Comparison of ENCODE assay signal across 10 mouse cellular contexts in genomic region chr6:86395021-86395420, GRCm38 (mm10). TPM values are rescaled to one million over a fixed set of nuclear protein-coding genes. Genes with fewer than 3 reads are reported as not detected.
DNase-seq lines count a peak whose midpoint lies in the region; ATAC-seq and TF ChIP-seq lines count a peak whose summit lies in the region.
"Had no signal": no experiment of that assay in that cellular context is flagged by ENCODE, and none has a peak within 500 bp of the region (broad histone marks: within the 10 kb centered on the region; RNA-seq: fewer than 3 reads in every experiment).

No protein-coding gene starts in this region.

- peaks cover 17% of the 10 kb centered on the region for H3K36me3 ChIP-seq in heart, embryonic 11.5 days (ENCODE audit: control insufficient read depth, insufficient read depth, low read length)
- H3K36me3 ChIP-seq in forebrain, postnatal 0 days (ENCODE audit: insufficient read depth), result peaks cover 29% of the 10 kb centered on the region
- H3K36me3 ChIP-seq in macrophage (ENCODE audit: inconsistent target), result peaks cover 25% of the 10 kb centered on the region

- intact Hi-C loops in heart, postnatal 14 days (cut with DNase I), result loop anchor here (5.0 kb wide), 1 partner anchor 253 kb away; no protein-coding TSS in a partner anchor

- WGBS in heart, embryonic 11.5 days (ENCODE audit: insufficient replicate concordance), result 80% methylated on average over 9 of the region's 9 CpGs
- WGBS in forebrain, postnatal 0 days, result 81% methylated on average over 9 of the region's 9 CpGs
- 97% methylated on average over 9 of the region's 9 CpGs for WGBS in macrophage (ENCODE audit: missing documents)

- peak overlapping the region; percentile 44 for H3K4me2 ChIP-seq in heart, embryonic 11.5 days
- peak overlapping the region; percentile 71 for H3K4me2 ChIP-seq in forebrain, postnatal 0 days (ENCODE audit: low read depth)

- no peak overlapping the region for H3K27ac ChIP-seq in heart, embryonic 11.5 days (ENCODE audit: low read depth, low read length)
- peak overlapping the region; percentile 37 for H3K27ac ChIP-seq in brown adipose tissue, adult 24 weeks (replicated peaks; ENCODE audit: low read depth, low read length)
- H3K27ac ChIP-seq in forebrain, postnatal 0 days (ENCODE audit: low read depth, low read length), result no peak overlapping the region; the same call in 1 of the 2 replicates
- H3K27ac ChIP-seq in macrophage, result peak overlapping the region; percentile 77; the same call in 1 of the 2 replicates

- peaks cover 25% of the 10 kb centered on the region for H3K79me2 ChIP-seq in macrophage (ENCODE audit: inconsistent target)

- H3K4me1 ChIP-seq in heart, embryonic 11.5 days (ENCODE audit: control insufficient read depth, insufficient read depth, low read length), result peaks cover 21% of the 10 kb centered on the region
- H3K4me1 ChIP-seq in brown adipose tissue, adult 24 weeks (ENCODE audit: control insufficient read depth, insufficient read depth, insufficient read length, low read length), result peaks cover 5% of the 10 kb centered on the region
- H3K4me1 ChIP-seq in forebrain, postnatal 0 days (ENCODE audit: insufficient read depth), result peaks cover 13% of the 10 kb centered on the region

- no peak for TF ChIP-seq CTCF in forebrain, postnatal 0 days (IDR thresholded peaks at IDR 0.05; ENCODE audit: low read depth)

- peak overlapping the region; percentile 52; the same call in 1 of the 2 replicates for H3K9ac ChIP-seq in heart, embryonic 11.5 days (ENCODE audit: low read depth, low read length)
- no peak overlapping the region for H3K9ac ChIP-seq in forebrain, postnatal 0 days

- DNase-seq in heart, postnatal 14 days, result no peak
- DNase-seq in forebrain, postnatal 0 days, result no peak
- DNase-seq in Muller cell, postnatal 12 days (ENCODE audit: inconsistent ontology term), result no peak
- DNase-seq: cerebellum, adult 2 months had no signal

- ATAC-seq in heart, embryonic 11.5 days (replicated peaks; ENCODE audit: insufficient number of reproducible peaks, low FRiP score, low TSS enrichment), result no peak
- no peak for ATAC-seq in forebrain, postnatal 0 days
- ATAC-seq in frontal cortex, adult (ENCODE audit: low TSS enrichment), result no peak
- no peak for ATAC-seq in megakaryocyte progenitor cell, adult 5-6 weeks (replicated peaks; ENCODE audit: poor library complexity)

- H3K4me3 ChIP-seq in heart, embryonic 11.5 days (ENCODE audit: low read depth, low read length), result no peak overlapping the region
- peak overlapping the region; percentile 31; the same call in 1 of the 2 replicates for H3K4me3 ChIP-seq in brown adipose tissue, adult 24 weeks (ENCODE audit: insufficient read depth, low read depth, low read length)
- H3K4me3 ChIP-seq in forebrain, postnatal 0 days (ENCODE audit: low read depth, low read length), result peak overlapping the region; percentile 85; the same call in 1 of the 2 replicates
- H3K4me3 ChIP-seq in macrophage (ENCODE audit: inconsistent target), result no peak overlapping the region

- no peaks in the 10 kb centered on the region for H3K9me3 ChIP-seq in heart, embryonic 11.5 days (replicated peaks; ENCODE audit: control insufficient read depth, low read length)
- H3K9me3 ChIP-seq in forebrain, postnatal 0 days (ENCODE audit: low read length), result no peaks in the 10 kb centered on the region

- H3K27me3 ChIP-seq in heart, embryonic 11.5 days (ENCODE audit: control insufficient read depth, insufficient read depth, low read length), result no peaks in the 10 kb centered on the region
- no peaks in the 10 kb centered on the region for H3K27me3 ChIP-seq in forebrain, postnatal 0 days (ENCODE audit: insufficient read depth, low read length)

RNA-seq across cellular contexts. Expression of gene Pcyox1, which starts 1.9 kb away (rescaled TPM):
- polyA plus RNA-seq in heart, embryonic 11.5 days (2014; fragmentation: Nextera tagmentation; extraction: Ambion mirVana), result 50.0 and 52.6 TPM in 2 replicates
- total RNA-seq in heart, postnatal 14 days (2021), result 10 to 100 TPM; 68.1 to 69.2 TPM
- 65.9 and 131 TPM in 2 replicates for polyA plus RNA-seq in brown adipose tissue, adult 24 weeks (2012; ENCODE audit: insufficient read depth, insufficient read length, missing spikeins)
- total RNA-seq in forebrain, postnatal 0 days (2014; rRNA removed), result 105 and 113 TPM in 2 replicates
- 90.1 and 99.2 TPM in 2 replicates for polyA plus RNA-seq in forebrain, postnatal 0 days (2015; fragmentation: Nextera tagmentation; extraction: Ambion mirVana)
- 10 to 100 TPM in 19 of 26 experiments, 1 to 10 TPM in 7; 4.0 to 68.5 (median 23.6) TPM for total RNA-seq in macrophage (2018; cell fraction: chromatin; rRNA removed)
- total RNA-seq in macrophage (2018; cell fraction: cytosol; rRNA removed), result 100 to 1,000 TPM in 16 of 26 experiments, 10 to 100 TPM in 10; 71.2 to 169 (median 108) TPM
- 100 to 1,000 TPM in 11 of 26 experiments, 10 to 100 TPM in 15; 38.8 to 158 (median 98.4) TPM for total RNA-seq in macrophage (2018; cell fraction: nucleus; rRNA removed)
- 69.4 to 127 TPM (median 122 TPM) in 3 replicates for polyA plus RNA-seq in macrophage (2018)
- 33.1 and 40.5 TPM in 2 replicates for total RNA-seq in megakaryocyte progenitor cell, adult 5-6 weeks (2015)
- total RNA-seq in megakaryocyte progenitor cell, adult 5-6 weeks (2017), result 65.6 and 88.1 TPM in 2 replicates

RNA-seq across cellular contexts. Expression of gene Tia1, which starts 9.0 kb away (rescaled TPM):
- polyA plus RNA-seq in heart, embryonic 11.5 days (2014; fragmentation: Nextera tagmentation; extraction: Ambion mirVana), result 144 and 146 TPM in 2 replicates
- total RNA-seq in heart, postnatal 14 days (2021), result 10 to 100 TPM; 38.5 to 39.9 TPM
- polyA plus RNA-seq in brown adipose tissue, adult 24 weeks (2012; ENCODE audit: insufficient read depth, insufficient read length, missing spikeins), result 15.2 and 19.3 TPM in 2 replicates
- 201 and 252 TPM in 2 replicates for total RNA-seq in forebrain, postnatal 0 days (2014; rRNA removed)
- 150 and 191 TPM in 2 replicates for polyA plus RNA-seq in forebrain, postnatal 0 days (2015; fragmentation: Nextera tagmentation; extraction: Ambion mirVana)
- 100 to 1,000 TPM in 19 of 26 experiments, 10 to 100 TPM in 7; 49.4 to 334 (median 192) TPM for total RNA-seq in macrophage (2018; cell fraction: chromatin; rRNA removed)
- total RNA-seq in macrophage (2018; cell fraction: cytosol; rRNA removed), result 10 to 100 TPM in 11 of 26 experiments, 1 to 10 TPM in 15; 4.2 to 21.6 (median 9.6) TPM
- total RNA-seq in macrophage (2018; cell fraction: nucleus; rRNA removed), result 100 to 1,000 TPM in 11 of 26 experiments, 10 to 100 TPM in 15; 27.4 to 211 (median 85.4) TPM
- polyA plus RNA-seq in macrophage (2018), result 11.3 to 18.2 TPM (median 14.0 TPM) in 3 replicates
- total RNA-seq in megakaryocyte progenitor cell, adult 5-6 weeks (2015), result 67.3 and 125 TPM in 2 replicates
- total RNA-seq in megakaryocyte progenitor cell, adult 5-6 weeks (2017), result 75.5 and 98.4 TPM in 2 replicates

RNA-seq across cellular contexts. Expression of gene Snrpg, which starts 23.9 kb away (rescaled TPM):
- polyA plus RNA-seq in heart, embryonic 11.5 days (2014; fragmentation: Nextera tagmentation; extraction: Ambion mirVana), result 389 and 393 TPM in 2 replicates
- total RNA-seq in heart, postnatal 14 days (2021), result 10 to 100 TPM; 51.1 to 52.4 TPM
- polyA plus RNA-seq in brown adipose tissue, adult 24 weeks (2012; ENCODE audit: insufficient read depth, insufficient read length, missing spikeins), result 88.2 and 89.2 TPM in 2 replicates
- 72.0 and 101 TPM in 2 replicates for total RNA-seq in forebrain, postnatal 0 days (2014; rRNA removed)
- polyA plus RNA-seq in forebrain, postnatal 0 days (2015; fragmentation: Nextera tagmentation; extraction: Ambion mirVana), result 308 and 448 TPM in 2 replicates
- 10 to 100 TPM in 4 of 26 experiments, 1 to 10 TPM in 21, not detected in 1; 1.5 to 20.4 (median 5.9) TPM for total RNA-seq in macrophage (2018; cell fraction: chromatin; rRNA removed)
- 10 to 100 TPM; 17.6 to 37.9 (median 25.2) TPM for total RNA-seq in macrophage (2018; cell fraction: cytosol; rRNA removed)
- total RNA-seq in macrophage (2018; cell fraction: nucleus; rRNA removed), result 10 to 100 TPM in 6 of 26 experiments, 1 to 10 TPM in 20; 4.5 to 22.3 (median 8.0) TPM
- 12.5 to 46.1 TPM (median 31.1 TPM) in 3 replicates for polyA plus RNA-seq in macrophage (2018)
- total RNA-seq in megakaryocyte progenitor cell, adult 5-6 weeks (2015), result 520 and 538 TPM in 2 replicates
- 60.0 and 69.9 TPM in 2 replicates for total RNA-seq in megakaryocyte progenitor cell, adult 5-6 weeks (2017)

RNA-seq across cellular contexts. Expression of gene Fam136a, which starts 29.6 kb away (rescaled TPM):
- polyA plus RNA-seq in heart, embryonic 11.5 days (2014; fragmentation: Nextera tagmentation; extraction: Ambion mirVana), result 118 and 127 TPM in 2 replicates
- total RNA-seq in heart, postnatal 14 days (2021), result 10 to 100 TPM; 26.0 to 27.2 TPM
- 43.3 and 73.3 TPM in 2 replicates for polyA plus RNA-seq in brown adipose tissue, adult 24 weeks (2012; ENCODE audit: insufficient read depth, insufficient read length, missing spikeins)
- 65.9 and 85.8 TPM in 2 replicates for total RNA-seq in forebrain, postnatal 0 days (2014; rRNA removed)
- polyA plus RNA-seq in forebrain, postnatal 0 days (2015; fragmentation: Nextera tagmentation; extraction: Ambion mirVana), result 75.1 and 75.2 TPM in 2 replicates
- 10 to 100 TPM in 1 of 26 experiments, 1 to 10 TPM in 21, under 1 TPM in 4; 0.76 to 12.9 (median 2.9) TPM for total RNA-seq in macrophage (2018; cell fraction: chromatin; rRNA removed)
- 10 to 100 TPM in 25 of 26 experiments, 1 to 10 TPM in 1; 9.5 to 19.0 (median 14.0) TPM for total RNA-seq in macrophage (2018; cell fraction: cytosol; rRNA removed)
- 10 to 100 TPM in 3 of 26 experiments, 1 to 10 TPM in 22, under 1 TPM in 1; 0.68 to 18.2 (median 4.7) TPM for total RNA-seq in macrophage (2018; cell fraction: nucleus; rRNA removed)
- polyA plus RNA-seq in macrophage (2018), result 12.4 to 38.2 TPM (median 14.4 TPM) in 3 replicates
- 55.2 and 59.2 TPM in 2 replicates for total RNA-seq in megakaryocyte progenitor cell, adult 5-6 weeks (2015)
- 78.4 and 102 TPM in 2 replicates for total RNA-seq in megakaryocyte progenitor cell, adult 5-6 weeks (2017)

RNA-seq across cellular contexts. Expression of gene Gm44790, which starts 31.4 kb away (rescaled TPM):
- polyA plus RNA-seq in heart, embryonic 11.5 days (2014; fragmentation: Nextera tagmentation; extraction: Ambion mirVana), result not detected in 2 replicates
- not detected for total RNA-seq in heart, postnatal 14 days (2021)
- not detected in 2 replicates for polyA plus RNA-seq in brown adipose tissue, adult 24 weeks (2012; ENCODE audit: insufficient read depth, insufficient read length, missing spikeins)
- total RNA-seq in forebrain, postnatal 0 days (2014; rRNA removed), result not detected in 2 replicates
- 0.67 and 2.0 TPM in 2 replicates for polyA plus RNA-seq in forebrain, postnatal 0 days (2015; fragmentation: Nextera tagmentation; extraction: Ambion mirVana)
- 1 to 10 TPM in 9 of 26 experiments, not detected in 17; 1.1 to 4.0 (median 2.0) TPM for total RNA-seq in macrophage (2018; cell fraction: chromatin; rRNA removed)
- total RNA-seq in macrophage (2018; cell fraction: cytosol; rRNA removed), result under 1 TPM in 2 of 26 experiments, not detected in 24; 0.20 to 0.31 TPM
- total RNA-seq in macrophage (2018; cell fraction: nucleus; rRNA removed), result 1 to 10 TPM in 2 of 26 experiments, under 1 TPM in 1, not detected in 23; 0.78 to 2.1 (median 1.0) TPM
- polyA plus RNA-seq in macrophage (2018), result not detected in 3 replicates
- total RNA-seq in megakaryocyte progenitor cell, adult 5-6 weeks (2015), result not detected in 2 replicates
- 1.8 TPM in 1 of 2 replicates, not detected in the other for total RNA-seq in megakaryocyte progenitor cell, adult 5-6 weeks (2017)
- total RNA-seq: left cerebral cortex, adult 2 months had no signal

Comparison
In these comparisons a context has a peak if more than half of its experiments do, and no peak if none do; other contexts are left out.
1. H3K27ac ChIP-seq: peak in brown adipose tissue, adult 24 weeks (single experiment) and macrophage (single experiment); none in heart, embryonic 11.5 days (single experiment) and forebrain, postnatal 0 days (single experiment).
2. H3K4me3 ChIP-seq: peak in brown adipose tissue, adult 24 weeks (single experiment) and forebrain, postnatal 0 days (single experiment); none in heart, embryonic 11.5 days (single experiment) and macrophage (single experiment).